Mouse (Mus musculus) MEL (cell line): Measurements from ENCODE around the gene Hrh3. TPM values are rescaled to one million over a fixed set of nuclear protein-coding genes. Genes with fewer than 3 reads are reported as not detected.

Experiments
- DNase-seq: peaks from one replicate; pipeline ENCODE4 v3.0.0; 2011; ENCODE audit warnings: low read depth, low spot score
- H3K27ac ChIP-seq: 2 replicates; pipeline ENCODE4 v1.5.1; 2012; ENCODE audit warnings: low read depth, mild to moderate bottlenecking, control low read depth, low read length, moderate library complexity; ENCODE audit not compliant: control insufficient read depth
- H3K27me3 ChIP-seq, 2 experiments: fragments of 150-350 bp in 1 of 2; sonication (generic) in 1 of 2; 2 replicates each; pipeline ENCODE4 v1.6.1; 2012; ENCODE audit warnings: low read length in 2 of 2, mild to moderate bottlenecking in 2 of 2, improper control_type of control experiment in 1 of 2, moderate library complexity in 1 of 2; ENCODE audit not compliant: insufficient read depth in 2 of 2, control insufficient read depth in 1 of 2
- H3K36me3 ChIP-seq, 2 experiments: 2 replicates each; pipeline ENCODE4 v1.6.1; 2012 to 2014; ENCODE audit warnings: low read length in 2 of 2, improper control_type of control experiment in 1 of 2, inconsistent platforms in 1 of 2, mild to moderate bottlenecking in 1 of 2; ENCODE audit not compliant: insufficient read depth in 2 of 2, control insufficient read depth in 1 of 2
- H3K4me1 ChIP-seq, 2 experiments: fragments of 150-350 bp in 1 of 2; sonication (generic) in 1 of 2; 2 replicates each; pipeline ENCODE4 v1.6.1; 2012; ENCODE audit warnings: low read length in 2 of 2, improper control_type of control experiment in 1 of 2, mild to moderate bottlenecking in 1 of 2; ENCODE audit not compliant: insufficient read depth in 2 of 2, control insufficient read depth in 1 of 2
- H3K4me3 ChIP-seq, 2 experiments: fragments of 150-350 bp in 1 of 2; sonication (generic) in 1 of 2; 2 replicates each; pipeline ENCODE4 v1.5.1; 2012; ENCODE audit warnings: low read depth in 2 of 2, low read length in 2 of 2, mild to moderate bottlenecking in 2 of 2, moderate library complexity in 2 of 2, control low read depth in 1 of 2, improper control_type of control experiment in 1 of 2; ENCODE audit not compliant: control insufficient read depth in 1 of 2, insufficient read depth in 1 of 2
- H3K79me2 ChIP-seq: 2 replicates; pipeline ENCODE4 v1.6.1; 2012; ENCODE audit warnings: mild to moderate bottlenecking, low read length, moderate library complexity; ENCODE audit not compliant: control insufficient read depth, poor library complexity, insufficient read depth
- H3K9ac ChIP-seq: 2 replicates; pipeline ENCODE4 v1.6.1; 2012; ENCODE audit warnings: low read depth, mild to moderate bottlenecking, control low read depth, low read length, moderate library complexity; ENCODE audit not compliant: control insufficient read depth, poor library complexity, severe bottlenecking
- H3K9me3 ChIP-seq: fragments of 150-350 bp; sonication (generic); replicated peaks from 2 replicates; pipeline ENCODE4 v1.6.1; 2012; ENCODE audit warnings: mild to moderate bottlenecking, low read length, improper control_type of control experiment, moderate library complexity; ENCODE audit not compliant: insufficient read depth
- CHD1 ChIP-seq: IDR thresholded peaks from 2 replicates; pipeline ENCODE4 v1.6.1; 2012; ENCODE audit warnings: low read depth, mild to moderate bottlenecking, inconsistent platforms, low read length, improper control_type of control experiment
- CHD2 ChIP-seq: IDR thresholded peaks from 2 replicates; pipeline ENCODE4 v1.6.1; 2011; ENCODE audit warnings: low read length, improper control_type of control experiment
- CTCF ChIP-seq, 3 experiments: IDR thresholded peaks in 2 of 3; conservative IDR thresholded peaks in 1 of 3; 2 replicates each; pipeline ENCODE4 v1.5.1; 2011 to 2012; ENCODE audit warnings: low read length in 3 of 3, low read depth in 2 of 3, mild to moderate bottlenecking in 2 of 3, improper control_type of control experiment in 1 of 3, inconsistent platforms in 1 of 3, mixed read lengths in 1 of 3, moderate library complexity in 1 of 3; ENCODE audit not compliant: control insufficient read depth in 1 of 3, insufficient read depth in 1 of 3, poor library complexity in 1 of 3, severe bottlenecking in 1 of 3
- ELF1 ChIP-seq: IDR thresholded peaks from 2 replicates; pipeline ENCODE4 v1.6.1; 2014; ENCODE audit warnings: low read depth, mild to moderate bottlenecking, inconsistent platforms, low read length, improper control_type of control experiment, moderate library complexity
- EP300 ChIP-seq, 2 experiments: IDR thresholded peaks; 2 replicates each; pipeline ENCODE4 v1.6.1; 2011; ENCODE audit warnings: improper control_type of control experiment in 2 of 2, low read length in 2 of 2, low read depth in 1 of 2, mild to moderate bottlenecking in 1 of 2
- ETS1 ChIP-seq: IDR thresholded peaks from 2 replicates; pipeline ENCODE4 v1.6.1; 2012; ENCODE audit warnings: low read depth, mild to moderate bottlenecking, inconsistent platforms, low read length, improper control_type of control experiment, moderate library complexity
- GATA1 ChIP-seq: IDR thresholded peaks from 2 replicates; pipeline ENCODE4 v1.6.1; 2011; ENCODE audit warnings: low read depth, low read length, improper control_type of control experiment
- HCFC1 ChIP-seq: IDR thresholded peaks from 2 replicates; pipeline ENCODE4 v1.6.1; 2012; ENCODE audit warnings: low read depth, mild to moderate bottlenecking, inconsistent platforms, low read length, improper control_type of control experiment, moderate library complexity
- KAT2A ChIP-seq: conservative IDR thresholded peaks from 2 replicates; pipeline ENCODE4 v1.6.1; 2012; ENCODE audit warnings: low read depth, low read length, improper control_type of control experiment, inconsistent platforms
- MAX ChIP-seq: IDR thresholded peaks from 2 replicates; pipeline ENCODE4 v1.6.1; 2011; ENCODE audit warnings: low read length, improper control_type of control experiment
- MEF2A ChIP-seq: IDR thresholded peaks from 2 replicates; pipeline ENCODE4 v1.6.1; 2014; ENCODE audit warnings: low read depth, mild to moderate bottlenecking, inconsistent platforms, low read length, improper control_type of control experiment; ENCODE audit not compliant: poor library complexity, insufficient replicate concordance, severe bottlenecking; ENCODE audit errors: extremely low read depth
- MXI1 ChIP-seq: IDR thresholded peaks from 2 replicates; pipeline ENCODE4 v1.6.1; 2011; ENCODE audit warnings: mild to moderate bottlenecking, low read depth, low read length, improper control_type of control experiment
- MYB ChIP-seq: IDR thresholded peaks from 2 replicates; pipeline ENCODE4 v1.6.1; 2011; ENCODE audit warnings: mild to moderate bottlenecking, low read depth, low read length, improper control_type of control experiment
- MYC ChIP-seq: IDR thresholded peaks from 2 replicates; pipeline ENCODE4 v1.6.1; 2011; ENCODE audit warnings: low read depth, mild to moderate bottlenecking, low read length, improper control_type of control experiment, moderate library complexity
- POLR2AphosphoS5 ChIP-seq: IDR thresholded peaks from 2 replicates; pipeline ENCODE4 v1.6.1; 2012; ENCODE audit warnings: low read depth, borderline replicate concordance, mild to moderate bottlenecking, inconsistent platforms, low read length, moderate library complexity, mixed read lengths
- SIN3A ChIP-seq: IDR thresholded peaks from 2 replicates; pipeline ENCODE4 v1.6.1; 2012; ENCODE audit warnings: low read length, improper control_type of control experiment, inconsistent platforms
- TCF12 ChIP-seq: IDR thresholded peaks from 2 replicates; pipeline ENCODE4 v1.6.1; 2014; ENCODE audit warnings: low read depth, mild to moderate bottlenecking, inconsistent platforms, low read length, improper control_type of control experiment, moderate library complexity
- UBTF ChIP-seq: IDR thresholded peaks from 2 replicates; pipeline ENCODE4 v1.6.1; 2012; ENCODE audit warnings: low read depth, mild to moderate bottlenecking, inconsistent platforms, low read length, improper control_type of control experiment, moderate library complexity, borderline replicate concordance; ENCODE audit not compliant: insufficient read depth
- USF2 ChIP-seq, 2 experiments: IDR thresholded peaks; 2 replicates each; pipeline ENCODE4 v1.6.1; 2011 to 2012; ENCODE audit warnings: improper control_type of control experiment in 2 of 2, low read length in 2 of 2, borderline replicate concordance in 1 of 2, inconsistent platforms in 1 of 2, low read depth in 1 of 2, mild to moderate bottlenecking in 1 of 2; ENCODE audit not compliant: insufficient read depth in 1 of 2
- ZC3H11A ChIP-seq: IDR thresholded peaks from 2 replicates; pipeline ENCODE4 v1.6.1; 2012; ENCODE audit warnings: low read depth, mild to moderate bottlenecking, inconsistent platforms, low read length, improper control_type of control experiment
- ZNF384 ChIP-seq: IDR thresholded peaks from 2 replicates; pipeline ENCODE4 v1.6.1; 2012; ENCODE audit warnings: low read depth, mild to moderate bottlenecking, inconsistent platforms, low read length, improper control_type of control experiment
- polyA plus RNA-seq, 2 experiments: library from polyadenylated mRNA; stranded (reverse) in 1 of 2; unstranded in 1 of 2; fragments of >175 nt in 1 of 2; fragments of >200 nt in 1 of 2; gene quantifications; 2 replicates each; pipeline versions ENCODE4 v1.2.1 to v1.2.4; 2012; ENCODE audit warnings: low replicate concordance in 2 of 2, low read depth in 1 of 2; ENCODE audit not compliant: insufficient read length in 2 of 2, insufficient read depth in 1 of 2, missing spikeins in 1 of 2
- total RNA-seq: library from RNA; depleted of rRNA; stranded (reverse); fragments of 300-350 nt; gene quantifications from 2 replicates; pipeline ENCODE4 v1.2.3, GENCODE M21; 2012

The Hrh3 gene
- total and polyA plus RNA-seq, 3 experiments, result not detected

GRCm38 (mm10) chr2:180147379-180147778 lies 43.1 kb upstream of the Hrh3 start:
- no peaks in the 10 kb centered on the region for H3K79me2 ChIP-seq
- H3K9me3 ChIP-seq, result no peaks in the 10 kb centered on the region
- peaks cover 4 to 42% of the 10 kb centered on the region in 2 experiments; a peak in 3 of 4 replicates for H3K36me3 ChIP-seq
- no peak overlapping the region for H3K9ac ChIP-seq
- H3K4me3 ChIP-seq, result no peak overlapping the region
- peaks cover 0 to 4% of the 10 kb centered on the region in 2 experiments; a peak in 1 of 4 replicates for H3K4me1 ChIP-seq
- H3K27ac ChIP-seq, result no peak overlapping the region
- no peak for TF ChIP-seq EP300 (IDR thresholded peaks at IDR 0.05; ENCODE audit: low read depth in 1 of 2, low read length in 2 of 2)
- TF ChIP-seq CHD2, result no peak
- TF ChIP-seq USF2 (IDR thresholded peaks at IDR 0.05; ENCODE audit: borderline replicate concordance in 1 of 2, insufficient read depth in 1 of 2, low read depth in 1 of 2, low read length in 2 of 2), result no peak
- no peak for TF ChIP-seq MYB
- TF ChIP-seq CHD1, result no peak
- no peaks in the 10 kb centered on the region for H3K27me3 ChIP-seq
- DNase-seq, result no peak

DNA sequence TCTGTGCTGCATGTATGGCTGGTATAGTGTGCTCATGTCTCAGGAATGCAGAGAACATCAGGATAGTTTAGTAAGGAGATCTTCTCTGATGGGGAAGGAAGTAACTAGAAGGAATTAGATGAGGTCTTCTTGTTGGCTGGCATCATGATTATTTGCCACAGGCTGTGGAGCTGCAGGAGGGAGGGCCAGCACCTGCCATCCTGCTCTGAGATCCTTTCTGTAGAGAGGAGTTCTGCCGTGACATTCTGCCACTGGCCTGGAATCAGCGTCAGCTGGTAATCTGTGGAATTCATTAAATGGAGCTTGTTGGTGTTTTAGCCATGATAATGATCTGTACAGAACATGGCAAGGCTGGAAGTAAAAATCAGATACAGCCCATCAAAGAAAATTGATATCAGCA lies 41.8 kb upstream of the Hrh3 start:
- H3K36me3 ChIP-seq, result peaks cover 4 to 41% of the 10 kb centered on the region in 2 experiments; a peak in 3 of 4 replicates
- TF ChIP-seq TCF12 (no peak), USF2 (IDR thresholded peaks at IDR 0.05; ENCODE audit: borderline replicate concordance in 1 of 2, insufficient read depth in 1 of 2, low read depth in 1 of 2, low read length in 2 of 2) (no peak), ZC3H11A (no peak), GATA1 (no peak), HCFC1 (no peak), MXI1 (no peak), CHD2 (no peak), EP300 (IDR thresholded peaks at IDR 0.05; ENCODE audit: low read depth in 1 of 2, low read length in 2 of 2) (no peak), SIN3A (no peak), UBTF (no peak), ZNF384 (no peak), ETS1 (no peak), MAX (no peak), MYC (no peak), POLR2AphosphoS5 (no peak), KAT2A (no peak), MEF2A (no peak), MYB (no peak), CTCF (IDR thresholded peaks at IDR 0.05 in 2 of 3, conservative IDR thresholded peaks at IDR 0.05 in 1 of 3; ENCODE audit: control insufficient read depth in 1 of 3, insufficient read depth in 1 of 3, low read depth in 2 of 3, low read length in 3 of 3, poor library complexity in 1 of 3, severe bottlenecking in 1 of 3) (no peak), ELF1 (no peak)
- TF ChIP-seq, all 39 proteins: peak for 0

More for the DNA sequence above, 41.8 kb upstream of the Hrh3 start:
- no peak for DNase-seq
- Histone ChIP-seq H3K27ac (no peak overlapping the region), H3K4me1 (peaks cover 0 to 4% of the 10 kb centered on the region in 2 experiments; a peak in 1 of 4 replicates), H3K9me3 (no peaks in the 10 kb centered on the region), H3K9ac (no peak overlapping the region), H3K79me2 (no peaks in the 10 kb centered on the region), H3K27me3 (no peaks in the 10 kb centered on the region), H3K4me3 (no peak overlapping the region)
